Mouse (Mus musculus): ENCODE measurements around the gene Fgfrl1.

DNA sequence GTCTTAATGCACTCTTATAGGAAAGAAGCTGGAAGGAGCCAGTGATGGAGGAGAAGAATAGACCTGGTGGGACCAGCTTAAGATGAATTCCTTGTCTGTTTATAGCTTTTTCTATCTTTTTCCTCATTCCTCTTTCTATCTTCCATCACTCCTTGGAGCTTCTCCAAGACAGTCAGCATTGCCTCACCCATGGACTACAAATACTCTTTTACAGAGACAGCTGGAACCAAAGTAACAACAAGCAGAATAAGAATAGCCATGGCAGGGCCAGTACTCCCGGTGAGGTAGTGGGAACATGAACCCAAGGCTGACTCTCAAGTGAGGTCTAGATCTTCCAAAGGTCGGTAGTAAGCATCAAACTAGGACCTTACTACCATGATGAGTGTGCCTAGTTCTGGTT, 20.9 kb downstream of the Fgfrl1 start:
- TF ChIP-seq CTCF (IDR thresholded peaks at IDR 0.05; ENCODE audit: low read depth) (no peak), EP300 (optimal IDR thresholded peaks at IDR 0.05) (no peak)
